Mouse (Mus musculus) midbrain, embryonic 12.5 days (tissue): ENCODE data around the gene Rtn4. TPM values are rescaled to one million over a fixed set of nuclear protein-coding genes. Genes with fewer than 3 reads are reported as not detected.

Experiments used
- ATAC-seq: fragments of 200-750 bp; cut with Nextera tagmentation; 2 replicates; pipeline ENCODE4 v1.8.0; 2017; ENCODE audit warnings: low read depth, moderate TSS enrichment, moderate library complexity; ENCODE audit not compliant: low FRiP score
- H3K27ac ChIP-seq: fragments of 300-500 bp; sonication (generic); replicated peaks from 2 replicates; pipeline ENCODE4 v1.5.1; 2016; ENCODE audit warnings: mild to moderate bottlenecking
- H3K27me3 ChIP-seq: fragments of 300-500 bp; sonication (generic); 2 replicates; pipeline ENCODE4 v1.6.1; 2016; ENCODE audit warnings: mild to moderate bottlenecking
- H3K36me3 ChIP-seq: fragments of 300-500 bp; sonication (generic); 2 replicates; pipeline ENCODE4 v1.6.1; 2016
- H3K4me1 ChIP-seq: fragments of 300-500 bp; sonication (generic); 2 replicates; pipeline ENCODE4 v1.6.1; 2016
- H3K4me2 ChIP-seq: fragments of 300-500 bp; sonication (generic); replicated peaks from 2 replicates; pipeline ENCODE4 v1.6.1; 2016; ENCODE audit warnings: mild to moderate bottlenecking, moderate library complexity
- H3K4me3 ChIP-seq: fragments of 300-500 bp; sonication (generic); 2 replicates; pipeline ENCODE4 v1.5.1; 2016; ENCODE audit warnings: mild to moderate bottlenecking
- H3K9ac ChIP-seq: fragments of 300-500 bp; sonication (generic); replicated peaks from 2 replicates; pipeline ENCODE4 v1.6.1; 2016; ENCODE audit warnings: mild to moderate bottlenecking, moderate library complexity
- H3K9me3 ChIP-seq: fragments of 300-500 bp; sonication (generic); 2 replicates; pipeline ENCODE4 v1.6.1; 2016; ENCODE audit warnings: mild to moderate bottlenecking
- WGBS: fragments of 180-500 bp; shearing (Covaris S2); methylation state at CpG from one replicate; pipeline ENCODE4 v1.1.7; 2016; 5-methylcytosine and 5-hydroxymethylcytosine counted together
- polyA plus RNA-seq: library from polyadenylated mRNA; unstranded; fragments of >200 nt; fragmentation: Nextera tagmentation; extraction: Ambion mirVana; gene quantifications from 2 replicates; pipeline ENCODE4 v1.2.1, GENCODE M21; 2016

Gene Rtn4
- polyA plus RNA-seq, 1 experiment from 2014 or later: 98.1 TPM

GRCm38 (mm10) chr11:29770666-29771400, 78.1 kb downstream of the Rtn4 start:
- H3K4me3 ChIP-seq: no peak overlapping the region

DNA sequence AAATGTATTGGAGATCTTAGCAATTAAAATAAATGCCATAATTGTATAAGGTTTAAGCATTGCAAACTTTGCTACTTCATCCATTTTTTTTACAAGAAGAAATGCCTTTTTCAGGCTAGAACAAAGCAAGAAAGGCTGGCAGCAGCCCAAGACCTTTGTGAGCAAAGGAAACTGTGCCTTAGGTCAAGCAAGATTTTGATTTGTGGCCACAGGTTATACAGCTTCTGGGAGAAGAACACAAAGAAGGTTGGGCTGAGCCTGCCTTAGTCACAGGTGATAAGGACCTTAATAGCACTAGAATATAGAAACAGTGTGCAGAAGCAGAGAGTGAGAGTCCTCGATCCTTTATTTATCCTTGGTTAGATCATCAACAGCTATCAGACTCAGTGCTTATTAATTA, 79.5 kb downstream of the Rtn4 start:
- ATAC-seq: no peak
- Histone ChIP-seq H3K27ac (no peak overlapping the region), H3K9ac (no peak overlapping the region), H3K4me3 (no peak overlapping the region), H3K27me3 (no peaks in the 10 kb centered on the region), H3K4me1 (peaks cover 8% of the 10 kb centered on the region), H3K4me2 (no peak overlapping the region), H3K36me3 (no peaks in the 10 kb centered on the region), H3K9me3 (no peaks in the 10 kb centered on the region)
- 93% methylated on average over 1 of the region's 1 CpGs for WGBS

More at GRCm38 (mm10) chr11:29770666-29771400, 78.1 kb downstream of the Rtn4 start:
- no peak overlapping the region for H3K27ac ChIP-seq
- H3K9ac ChIP-seq: no peak overlapping the region
- H3K4me2 ChIP-seq: no peak overlapping the region
- H3K4me1 ChIP-seq: peaks cover 8% of the 10 kb centered on the region
- no peak for ATAC-seq
- WGBS: 68% methylated on average over 3 of the region's 3 CpGs
- H3K9me3 ChIP-seq: no peaks in the 10 kb centered on the region
- no peaks in the 10 kb centered on the region for H3K27me3 ChIP-seq
- H3K36me3 ChIP-seq: no peaks in the 10 kb centered on the region

DNA sequence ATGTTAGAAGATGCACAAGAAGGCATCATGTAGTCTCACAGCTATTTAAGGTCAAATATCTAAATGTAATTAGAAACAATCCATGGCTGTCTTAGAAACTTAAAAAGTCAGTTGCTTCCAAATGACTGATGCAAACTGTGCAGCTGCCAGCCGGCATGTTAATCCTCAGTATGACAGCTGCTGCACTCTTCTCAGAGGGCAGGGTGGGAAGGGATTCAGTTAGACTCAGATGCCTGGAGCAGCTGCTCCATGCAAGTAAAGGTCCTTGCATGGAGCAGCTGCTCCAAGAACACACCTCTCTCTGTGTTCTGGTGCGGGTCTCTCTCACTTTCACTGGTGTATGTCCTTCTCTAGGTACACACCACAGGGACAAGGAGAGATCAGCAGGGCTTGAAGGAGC, 81.5 kb downstream of the Rtn4 start:
- H3K9ac ChIP-seq: no peak overlapping the region
- H3K4me2 ChIP-seq: no peak overlapping the region
- no peaks in the 10 kb centered on the region for H3K27me3 ChIP-seq
- no peaks in the 10 kb centered on the region for H3K36me3 ChIP-seq
- no peaks in the 10 kb centered on the region for H3K9me3 ChIP-seq
- H3K4me1 ChIP-seq: peaks cover 8% of the 10 kb centered on the region
- WGBS: 27% methylated on average over 2 of the region's 2 CpGs
- H3K4me3 ChIP-seq: no peak overlapping the region
- ATAC-seq: peak; percentile 90
- H3K27ac ChIP-seq: peak overlapping the region; percentile 69

DNA sequence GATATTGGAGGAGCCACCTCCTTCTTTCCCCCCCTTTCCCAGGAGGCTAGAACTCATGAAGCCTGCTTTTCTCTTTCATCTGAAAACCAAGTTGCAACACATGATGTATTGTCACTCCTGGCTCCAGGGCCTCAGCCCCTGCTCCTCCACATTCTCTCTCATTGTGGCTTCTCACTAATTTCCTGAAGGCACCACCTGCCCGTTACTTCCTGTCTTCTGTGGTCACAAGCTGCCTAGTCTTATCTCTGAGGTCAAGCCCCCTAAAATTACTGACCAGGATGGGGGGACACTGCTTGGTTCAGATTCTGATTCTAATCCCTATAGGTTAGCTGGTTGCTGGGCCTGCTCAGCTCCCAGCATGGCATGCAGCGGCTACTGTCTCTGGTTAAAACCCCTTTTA, 82.0 kb downstream of the Rtn4 start:
- Histone ChIP-seq H3K4me3 (no peak overlapping the region), H3K9ac (no peak overlapping the region)
- WGBS: 62% methylated on average over 2 of the region's 2 CpGs

DNA sequence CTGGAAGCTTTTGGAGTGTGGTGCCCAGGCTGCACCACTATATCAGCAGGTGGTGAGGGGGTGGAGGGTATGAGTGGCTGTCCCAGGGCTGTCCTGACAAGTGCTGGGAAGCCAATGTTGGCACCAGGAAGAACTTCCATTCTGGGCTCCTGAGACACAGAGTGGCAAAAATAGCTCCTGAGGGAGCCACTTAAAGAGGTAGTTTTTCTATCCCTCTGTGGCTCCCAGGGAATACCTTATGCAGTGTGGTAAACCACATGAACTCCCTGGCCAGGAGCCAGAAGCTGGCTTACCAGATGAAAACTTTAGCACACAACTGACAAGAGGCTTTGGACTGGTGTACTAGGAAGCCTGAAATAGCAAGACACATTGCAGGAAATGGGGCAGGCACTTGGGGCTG, 85.2 kb downstream of the Rtn4 start:
- H3K4me2 ChIP-seq: no peak overlapping the region
- H3K9me3 ChIP-seq: no peaks in the 10 kb centered on the region
- ATAC-seq: no peak
- no peak overlapping the region for H3K4me3 ChIP-seq
- H3K27me3 ChIP-seq: no peaks in the 10 kb centered on the region
- H3K4me1 ChIP-seq: peaks cover 8% of the 10 kb centered on the region
- no peak overlapping the region for H3K27ac ChIP-seq
- H3K9ac ChIP-seq: no peak overlapping the region
- no peaks in the 10 kb centered on the region for H3K36me3 ChIP-seq

More for the DNA sequence above, 82.0 kb downstream of the Rtn4 start:
- Histone ChIP-seq H3K36me3 (no peaks in the 10 kb centered on the region), H3K4me1 (peaks cover 8% of the 10 kb centered on the region), H3K27me3 (no peaks in the 10 kb centered on the region), H3K4me2 (no peak overlapping the region), H3K9me3 (no peaks in the 10 kb centered on the region), H3K27ac (peak overlapping the region; percentile 69)
- peak; percentile 16; the same call in 1 of the 2 replicates for ATAC-seq

DNA sequence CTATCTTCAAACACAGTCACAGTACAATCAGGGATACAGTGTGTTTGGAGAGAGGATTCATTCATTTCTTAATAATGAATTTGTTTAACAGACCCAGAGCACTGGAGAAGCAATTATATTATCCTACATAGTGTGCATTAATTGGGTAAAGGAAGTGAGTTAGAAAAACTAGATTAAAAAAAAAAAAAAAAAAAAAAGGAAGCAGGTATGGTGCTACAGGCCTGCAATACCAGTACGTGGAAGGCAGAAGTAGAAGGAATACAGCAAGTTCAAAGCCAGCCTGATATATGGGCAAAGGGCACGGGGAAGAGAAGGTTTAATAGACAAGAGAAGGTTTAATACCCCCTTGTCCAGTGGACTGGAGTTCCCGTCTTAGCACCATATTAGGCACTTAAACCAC, 86.2 kb downstream of the Rtn4 start:
- H3K4me3 ChIP-seq: no peak overlapping the region
- no peak for ATAC-seq
- peaks cover 8% of the 10 kb centered on the region for H3K4me1 ChIP-seq
- no peak overlapping the region for H3K27ac ChIP-seq
- WGBS: 59% methylated on average over 3 of the region's 3 CpGs
- no peaks in the 10 kb centered on the region for H3K36me3 ChIP-seq
- H3K27me3 ChIP-seq: no peaks in the 10 kb centered on the region
- H3K4me2 ChIP-seq: no peak overlapping the region
- no peak overlapping the region for H3K9ac ChIP-seq
- H3K9me3 ChIP-seq: no peaks in the 10 kb centered on the region

DNA sequence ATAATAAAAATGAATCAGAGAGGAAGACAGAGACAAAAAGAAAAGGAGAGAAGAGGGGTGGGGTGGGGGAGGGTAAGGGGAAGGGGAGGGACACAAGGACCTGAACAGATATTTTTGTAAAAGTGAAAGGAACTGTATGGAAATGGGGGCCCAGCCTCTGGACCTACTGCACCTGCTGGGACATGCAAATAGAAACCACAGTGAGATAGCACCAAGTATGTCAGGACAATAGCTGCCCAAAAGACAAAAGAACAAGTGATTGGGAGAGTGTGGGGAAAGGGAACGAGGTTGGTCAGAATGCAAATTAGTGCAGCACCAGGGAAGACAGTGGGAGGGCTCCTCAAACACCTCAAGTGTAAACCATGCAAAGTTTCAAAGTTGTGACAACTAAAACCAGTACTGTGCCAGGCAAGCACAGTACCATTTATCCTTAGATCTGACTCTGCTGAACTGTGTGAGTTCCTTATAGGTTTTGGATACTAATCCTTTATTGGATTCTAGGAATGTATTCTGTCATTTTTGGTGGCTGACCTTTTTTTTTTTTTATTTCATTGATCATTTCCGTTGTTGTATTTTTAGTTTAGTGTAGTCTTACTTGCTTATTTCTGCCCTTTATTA, 86.8 kb downstream of the Rtn4 start:
- H3K36me3 ChIP-seq: no peaks in the 10 kb centered on the region
- ATAC-seq: no peak
- H3K4me1 ChIP-seq: peaks cover 4% of the 10 kb centered on the region
- no peak overlapping the region for H3K27ac ChIP-seq
- H3K4me2 ChIP-seq: no peak overlapping the region
- no peaks in the 10 kb centered on the region for H3K9me3 ChIP-seq
- H3K4me3 ChIP-seq: no peak overlapping the region
- H3K9ac ChIP-seq: no peak overlapping the region
- WGBS: 29% methylated on average over 2 of the region's 2 CpGs
- no peaks in the 10 kb centered on the region for H3K27me3 ChIP-seq

DNA sequence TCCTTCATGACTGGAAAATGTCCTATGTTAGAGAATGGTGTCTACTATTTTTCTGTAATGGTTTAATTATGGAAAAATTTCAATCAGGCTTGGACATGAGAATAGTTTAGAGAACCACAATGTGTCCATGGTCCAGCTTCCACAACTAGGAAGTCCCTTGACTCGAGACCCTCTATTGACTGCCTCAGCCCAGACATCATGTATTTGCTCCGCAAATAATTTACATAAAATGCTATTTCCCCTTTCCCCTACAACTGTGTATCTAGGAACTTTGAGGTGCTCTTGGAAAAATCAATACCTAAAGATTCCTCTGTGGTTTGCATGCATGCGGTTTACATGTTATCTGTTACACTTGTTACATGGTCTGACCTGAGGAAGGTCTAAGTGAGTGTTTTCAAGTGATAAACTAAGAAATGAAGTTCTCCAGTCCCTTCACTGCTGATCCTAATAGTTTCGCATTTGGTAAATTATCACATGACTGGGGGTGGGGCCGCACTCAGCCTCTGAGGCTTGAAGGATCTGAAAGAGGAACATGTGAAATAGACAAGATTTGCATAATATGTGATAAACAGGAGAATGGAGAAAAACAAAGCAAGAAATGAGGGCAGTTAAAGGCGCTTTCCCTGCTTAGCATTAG, 94.0 kb downstream of the Rtn4 start:
- H3K4me1 ChIP-seq: peaks cover 6% of the 10 kb centered on the region; the same call in 1 of the 2 replicates
- no peak overlapping the region for H3K4me3 ChIP-seq
- ATAC-seq: no peak
- H3K4me2 ChIP-seq: no peak overlapping the region
- whole genome bisulfite sequencing: 85% methylated on average over 6 of the region's 6 CpGs
- H3K9ac ChIP-seq: no peak overlapping the region
- no peaks in the 10 kb centered on the region for H3K27me3 ChIP-seq
- H3K36me3 ChIP-seq: no peaks in the 10 kb centered on the region
- H3K9me3 ChIP-seq: no peaks in the 10 kb centered on the region
- no peak overlapping the region for H3K27ac ChIP-seq

- Histone ChIP-seq H3K4me1 (peaks cover 6% of the 10 kb centered on the region; the same call in 1 of the 2 replicates), H3K36me3 (no peaks in the 10 kb centered on the region), H3K9me3 (no peaks in the 10 kb centered on the region), H3K9ac (no peak overlapping the region), H3K4me2 (no peak overlapping the region), H3K27ac (no peak overlapping the region), H3K4me3 (no peak overlapping the region), H3K27me3 (no peaks in the 10 kb centered on the region)
- ATAC-seq: no peak
- WGBS: 30% methylated on average over 5 of the region's 5 CpGs
These were observed 94.7 kb downstream of the Rtn4 start for GRCm38 (mm10) chr11:29787473-29787872.

GRCm38 (mm10) chr11:29788499-29788898, 95.8 kb downstream of the Rtn4 start:
- no peaks in the 10 kb centered on the region for H3K36me3 ChIP-seq
- no peak overlapping the region for H3K4me3 ChIP-seq
- 43% methylated on average over 1 of the region's 1 CpGs for WGBS
- no peak overlapping the region for H3K9ac ChIP-seq
- H3K9me3 ChIP-seq: no peaks in the 10 kb centered on the region
- H3K27me3 ChIP-seq: no peaks in the 10 kb centered on the region
- no peak overlapping the region for H3K27ac ChIP-seq
- H3K4me2 ChIP-seq: no peak overlapping the region
- no peak for ATAC-seq
- peaks cover 6% of the 10 kb centered on the region; the same call in 1 of the 2 replicates for H3K4me1 ChIP-seq

- Histone ChIP-seq H3K36me3 (no peaks in the 10 kb centered on the region), H3K9me3 (no peaks in the 10 kb centered on the region), H3K4me3 (no peak overlapping the region), H3K27ac (no peak overlapping the region), H3K9ac (no peak overlapping the region), H3K4me1 (peaks cover 6% of the 10 kb centered on the region; the same call in 1 of the 2 replicates), H3K4me2 (no peak overlapping the region), H3K27me3 (no peaks in the 10 kb centered on the region)
- peak; percentile 73; the same call in 1 of the 2 replicates for ATAC-seq
- 72% methylated on average over 6 of the region's 6 CpGs for WGBS
These were observed 96.3 kb downstream of the Rtn4 start for GRCm38 (mm10) chr11:29788921-29789638.

DNA sequence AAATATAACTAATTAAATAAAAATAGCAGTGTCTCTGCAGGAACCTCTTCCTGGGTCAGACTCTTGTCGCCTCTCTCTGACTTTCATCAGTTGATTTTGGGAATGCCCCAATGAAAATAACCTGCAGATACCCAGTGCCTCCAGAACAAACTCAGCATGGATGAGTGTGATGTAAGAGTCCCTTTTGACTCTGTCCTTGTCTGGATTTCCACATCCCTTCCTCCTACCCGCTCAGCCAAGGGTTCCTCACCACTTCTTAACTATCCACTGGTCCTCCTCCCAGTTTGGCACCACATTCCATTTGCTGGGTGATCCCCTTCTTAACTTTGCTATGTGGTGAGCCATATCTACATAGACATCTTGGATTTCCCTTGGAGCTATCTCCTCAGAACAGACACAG, 98.0 kb downstream of the Rtn4 start:
- WGBS: 91% methylated on average over 2 of the region's 2 CpGs
- Histone ChIP-seq H3K27ac (no peak overlapping the region), H3K36me3 (no peaks in the 10 kb centered on the region), H3K9ac (no peak overlapping the region), H3K9me3 (no peaks in the 10 kb centered on the region), H3K4me2 (no peak overlapping the region), H3K4me1 (peaks cover 6% of the 10 kb centered on the region; the same call in 1 of the 2 replicates), H3K27me3 (no peaks in the 10 kb centered on the region), H3K4me3 (no peak overlapping the region)
- ATAC-seq: no peak
